Mouse (Mus musculus): ENCODE measurements around the gene Gm20773. TPM values are rescaled to one million over a fixed set of nuclear protein-coding genes. Genes with fewer than 3 reads are reported as not detected.

The Gm20773 gene
- not detected in 2 replicates for polyA plus RNA-seq (2012; rRNA removed)

DNA sequence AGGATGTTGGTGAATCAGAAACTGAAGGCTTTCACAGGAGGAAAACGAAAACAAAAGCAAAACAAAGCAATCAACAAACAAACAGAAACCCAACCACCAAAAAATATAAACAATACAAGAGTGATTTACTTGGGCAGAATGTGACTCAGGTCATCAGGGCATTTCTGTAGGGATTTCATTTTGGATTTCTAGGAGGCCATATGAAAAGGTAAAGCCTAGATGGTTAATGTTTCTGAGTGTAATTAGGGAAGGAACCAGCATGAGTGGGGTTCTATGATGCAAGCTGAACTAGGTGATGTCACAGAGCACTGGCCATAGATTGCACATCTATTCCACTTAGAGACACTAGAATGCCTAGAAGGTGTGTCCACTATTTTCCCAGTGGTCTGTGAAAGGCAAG, at the start of gene Gm20773:
Gene Gm20773, plus strand, starts transcription at position 301 of the 400 bp plus-strand sequence.

DNA sequence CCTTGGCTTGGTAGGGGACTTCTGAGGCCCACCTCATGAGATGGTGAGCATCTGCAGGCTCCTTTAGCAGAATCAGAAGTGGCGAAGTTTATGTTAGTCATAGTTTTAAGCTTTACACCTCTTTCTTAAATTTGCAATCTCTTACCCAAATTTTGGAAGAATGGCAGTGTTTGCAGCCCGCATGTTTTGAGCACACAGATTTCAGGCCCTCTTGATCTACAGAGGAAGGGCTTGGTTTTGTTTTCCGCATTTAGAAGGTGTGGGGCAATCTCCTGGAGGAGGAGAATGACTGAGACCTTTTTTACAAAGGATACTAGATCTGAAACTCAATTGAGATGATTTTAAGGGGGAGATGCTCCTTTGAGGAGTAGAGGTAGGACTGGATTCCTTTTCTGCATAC, 28.3 kb upstream of the Gm20773 start, which contains the start of gene Gm21866:
Gene Gm21866, minus strand, starts transcription at position 101 of the 400 bp plus-strand sequence.

Other genes starting within 250 kb of the Gm20773 start
- gene Gm21440, start 241.6 kb upstream of the Gm20773 start, polyA plus RNA-seq (2012; rRNA removed): not detected in 2 replicates
- gene Gm21454, start 241.6 kb upstream of the Gm20773 start, polyA plus RNA-seq (2012; rRNA removed): not detected in 2 replicates
- gene Gm21725, start 145.0 kb upstream of the Gm20773 start, polyA plus RNA-seq (2012; rRNA removed): not detected in 2 replicates
- gene Gm21866, start 28.4 kb upstream of the Gm20773 start, polyA plus RNA-seq (2012; rRNA removed): not detected in 2 replicates

Measured in stomach, adult 2 months (tissue).